Mouse (Mus musculus) lung, embryonic 15.5 days (tissue): ENCODE results near the gene Nelfe. TPM values are rescaled to one million over a fixed set of nuclear protein-coding genes. Genes with fewer than 3 reads are reported as not detected.

Source experiments
- ATAC-seq: fragments of 200-750 bp; cut with Nextera tagmentation; 2 replicates; pipeline ENCODE4 v1.8.0; 2017; ENCODE audit warnings: moderate number of reproducible peaks, borderline replicate concordance; ENCODE audit not compliant: low FRiP score, low TSS enrichment; ENCODE audit errors: extremely low read depth
- H3K27ac ChIP-seq: fragments of 300-500 bp; sonication (generic); 2 replicates; pipeline ENCODE4 v1.5.1; 2015; ENCODE audit warnings: moderate library complexity, mild to moderate bottlenecking, inconsistent platforms
- H3K27me3 ChIP-seq: fragments of 300-500 bp; sonication (generic); 2 replicates; pipeline ENCODE4 v1.6.1; 2015; ENCODE audit warnings: inconsistent platforms
- H3K36me3 ChIP-seq: fragments of 300-500 bp; sonication (generic); 2 replicates; pipeline ENCODE4 v1.6.1; 2015; ENCODE audit warnings: inconsistent platforms
- H3K4me1 ChIP-seq: fragments of 300-500 bp; sonication (generic); 2 replicates; pipeline ENCODE4 v1.6.1; 2015; ENCODE audit warnings: inconsistent platforms
- H3K4me2 ChIP-seq: fragments of 300-500 bp; sonication (generic); 2 replicates; pipeline ENCODE4 v1.6.1; 2015; ENCODE audit warnings: inconsistent platforms, mild to moderate bottlenecking, moderate library complexity
- H3K4me3 ChIP-seq: fragments of 300-500 bp; sonication (generic); 2 replicates; pipeline ENCODE4 v1.5.1; 2015; ENCODE audit warnings: mild to moderate bottlenecking, inconsistent platforms
- H3K9ac ChIP-seq: fragments of 300-500 bp; sonication (generic); 2 replicates; pipeline ENCODE4 v1.6.1; 2015; ENCODE audit warnings: inconsistent platforms
- H3K9me3 ChIP-seq: fragments of 300-500 bp; sonication (generic); 2 replicates; pipeline ENCODE4 v1.6.1; 2016; ENCODE audit warnings: inconsistent platforms
- WGBS: fragments of 180-500 bp; shearing (Covaris S2); methylation state at CpG from one replicate; pipeline ENCODE4 v1.1.7; 2015; 5-methylcytosine and 5-hydroxymethylcytosine counted together
- polyA plus RNA-seq: library from polyadenylated mRNA; unstranded; fragments of >200 nt; fragmentation: Nextera tagmentation; extraction: Ambion mirVana; gene quantifications from 2 replicates; pipeline ENCODE4 v1.2.1, GENCODE M21; 2015

The Nelfe gene
- polyA plus RNA-seq, 1 experiment from 2014 or later = 95.7 TPM

- no peak overlapping the region for H3K27ac ChIP-seq
- ATAC-seq = no peak
- no peaks in the 10 kb centered on the region for H3K9me3 ChIP-seq
- peak overlapping the region; percentile 94 for H3K4me2 ChIP-seq
- under 1% methylated on average over 25 of the region's 25 CpGs for WGBS
- H3K4me1 ChIP-seq = peaks cover 20% of the 10 kb centered on the region
- no peaks in the 10 kb centered on the region for H3K27me3 ChIP-seq
- peaks cover 58% of the 10 kb centered on the region for H3K36me3 ChIP-seq
- H3K9ac ChIP-seq = peak overlapping the region; percentile 83
- H3K4me3 ChIP-seq = peak overlapping the region; percentile 82
These were observed 430 bp downstream of the Nelfe start for GRCm38 (mm10) chr17:34850517-34851125.

GRCm38 (mm10) chr17:34853511-34853910 is 3.3 kb downstream of the Nelfe start:
- no peak overlapping the region for H3K4me3 ChIP-seq
- peaks cover 20% of the 10 kb centered on the region for H3K4me1 ChIP-seq
- 69% methylated on average over 8 of the region's 8 CpGs for WGBS
- H3K36me3 ChIP-seq = peaks cover 48% of the 10 kb centered on the region
- no peak overlapping the region for H3K27ac ChIP-seq
- H3K4me2 ChIP-seq = no peak overlapping the region
- H3K9me3 ChIP-seq = no peaks in the 10 kb centered on the region
- ATAC-seq = no peak
- H3K9ac ChIP-seq = no peak overlapping the region
- no peaks in the 10 kb centered on the region for H3K27me3 ChIP-seq

- no peaks in the 10 kb centered on the region for H3K9me3 ChIP-seq
- peaks cover 48% of the 10 kb centered on the region for H3K36me3 ChIP-seq
- no peak overlapping the region for H3K4me3 ChIP-seq
- no peak overlapping the region for H3K27ac ChIP-seq
- H3K4me2 ChIP-seq = no peak overlapping the region
- ATAC-seq = no peak
- no peaks in the 10 kb centered on the region for H3K27me3 ChIP-seq
- H3K4me1 ChIP-seq = peaks cover 13% of the 10 kb centered on the region
- WGBS = 67% methylated on average over 3 of the region's 3 CpGs
- H3K9ac ChIP-seq = no peak overlapping the region
These were observed 4.6 kb downstream of the Nelfe start for GRCm38 (mm10) chr17:34854761-34855160.

GRCm38 (mm10) chr17:34855825-34856224 is 5.6 kb downstream of the Nelfe start:
- no peak overlapping the region for H3K4me2 ChIP-seq
- ATAC-seq = no peak
- WGBS = 29% methylated on average over 3 of the region's 3 CpGs

GRCm38 (mm10) chr17:34858670-34859069 is 8.5 kb downstream of the Nelfe start:
- Histone ChIP-seq H3K9ac (no peak overlapping the region), H3K27ac (no peak overlapping the region), H3K9me3 (no peaks in the 10 kb centered on the region), H3K4me3 (no peak overlapping the region), H3K27me3 (no peaks in the 10 kb centered on the region), H3K36me3 (peaks cover 34% of the 10 kb centered on the region), H3K4me1 (no peaks in the 10 kb centered on the region), H3K4me2 (no peak overlapping the region)
- WGBS = 79% methylated on average over 4 of the region's 4 CpGs
- no peak for ATAC-seq

More at GRCm38 (mm10) chr17:34855825-34856224, 5.6 kb downstream of the Nelfe start:
- no peaks in the 10 kb centered on the region for H3K27me3 ChIP-seq
- H3K36me3 ChIP-seq = peaks cover 48% of the 10 kb centered on the region
- H3K4me1 ChIP-seq = peaks cover 10% of the 10 kb centered on the region
- no peaks in the 10 kb centered on the region for H3K9me3 ChIP-seq
- no peak overlapping the region for H3K27ac ChIP-seq
- no peak overlapping the region for H3K9ac ChIP-seq
- H3K4me3 ChIP-seq = no peak overlapping the region

GRCm38 (mm10) chr17:34860514-34860913 is 10.3 kb downstream of the Nelfe start:
- H3K4me1 ChIP-seq = no peaks in the 10 kb centered on the region
- no peaks in the 10 kb centered on the region for H3K9me3 ChIP-seq
- no peak for ATAC-seq
- H3K9ac ChIP-seq = no peak overlapping the region
- H3K27me3 ChIP-seq = no peaks in the 10 kb centered on the region
- no peak overlapping the region for H3K4me2 ChIP-seq
- H3K36me3 ChIP-seq = peaks cover 16% of the 10 kb centered on the region
- no peak overlapping the region for H3K4me3 ChIP-seq
- no peak overlapping the region for H3K27ac ChIP-seq
- 80% methylated on average over 9 of the region's 9 CpGs for WGBS

- no peak for ATAC-seq
- no peak overlapping the region for H3K4me2 ChIP-seq
- no peaks in the 10 kb centered on the region for H3K9me3 ChIP-seq
- peaks cover 3% of the 10 kb centered on the region for H3K36me3 ChIP-seq
- H3K4me1 ChIP-seq = no peaks in the 10 kb centered on the region
- H3K9ac ChIP-seq = no peak overlapping the region
- no peaks in the 10 kb centered on the region for H3K27me3 ChIP-seq
- H3K4me3 ChIP-seq = no peak overlapping the region
- 60% methylated on average over 13 of the region's 13 CpGs for WGBS
- no peak overlapping the region for H3K27ac ChIP-seq
These were observed 11.7 kb downstream of the Nelfe start for GRCm38 (mm10) chr17:34861704-34862415.

- Histone ChIP-seq H3K9me3 (no peaks in the 10 kb centered on the region), H3K27ac (no peak within 1 kb of the TSS), H3K4me1 (no peaks in the 10 kb centered on the region), H3K4me3 (no peak within 1 kb of the TSS), H3K27me3 (no peaks in the 10 kb centered on the region), H3K4me2 (no peak within 1 kb of the TSS), H3K9ac (no peak within 1 kb of the TSS), H3K36me3 (no peaks in the 10 kb centered on the region)
- WGBS = 52% methylated on average over 8 of the region's 8 CpGs
- ATAC-seq = no peak
These were observed 12.4 kb downstream of the Nelfe start, which contains the start of gene Cfb for GRCm38 (mm10) chr17:34862416-34863081. Cfb (minus strand) TSS chr17:34862518.

GRCm38 (mm10) chr17:34865981-34866380 is 15.8 kb downstream of the Nelfe start:
- ATAC-seq = no peak
- no peaks in the 10 kb centered on the region for H3K36me3 ChIP-seq
- H3K27me3 ChIP-seq = no peaks in the 10 kb centered on the region
- no peak overlapping the region for H3K4me2 ChIP-seq
- H3K9ac ChIP-seq = no peak overlapping the region
- WGBS = 51% methylated on average over 7 of the region's 7 CpGs
- no peak overlapping the region for H3K4me3 ChIP-seq
- H3K9me3 ChIP-seq = no peaks in the 10 kb centered on the region
- H3K4me1 ChIP-seq = no peaks in the 10 kb centered on the region
- no peak overlapping the region for H3K27ac ChIP-seq

- H3K4me3 ChIP-seq = no peak overlapping the region
- no peak for ATAC-seq
- 81% methylated on average over 6 of the region's 6 CpGs for WGBS
- no peak overlapping the region for H3K27ac ChIP-seq
- no peaks in the 10 kb centered on the region for H3K36me3 ChIP-seq
- no peaks in the 10 kb centered on the region for H3K4me1 ChIP-seq
- H3K9ac ChIP-seq = no peak overlapping the region
- no peaks in the 10 kb centered on the region for H3K27me3 ChIP-seq
- H3K4me2 ChIP-seq = no peak overlapping the region
- no peaks in the 10 kb centered on the region for H3K9me3 ChIP-seq
These were observed 24.1 kb downstream of the Nelfe start for GRCm38 (mm10) chr17:34874321-34874720.

- Histone ChIP-seq H3K27ac (no peak within 1 kb of the TSS), H3K36me3 (no peaks in the 10 kb centered on the region), H3K27me3 (no peaks in the 10 kb centered on the region), H3K9ac (no peak within 1 kb of the TSS), H3K4me1 (peaks cover 6% of the 10 kb centered on the region; the same call in 1 of the 2 replicates), H3K9me3 (no peaks in the 10 kb centered on the region), H3K4me3 (no peak within 1 kb of the TSS), H3K4me2 (no peak within 1 kb of the TSS)
- no peak for ATAC-seq
- WGBS = 52% methylated on average over 11 of the region's 11 CpGs
These were observed 29.2 kb downstream of the Nelfe start, which contains the start of gene Zbtb12 for GRCm38 (mm10) chr17:34879336-34879879. Zbtb12 (plus strand) TSS chr17:34879483.

GRCm38 (mm10) chr17:34881166-34881565 is 31.0 kb downstream of the Nelfe start:
- Histone ChIP-seq H3K9ac (no peak overlapping the region), H3K4me1 (peaks cover 6% of the 10 kb centered on the region; the same call in 1 of the 2 replicates), H3K4me3 (no peak overlapping the region), H3K27ac (no peak overlapping the region), H3K9me3 (no peaks in the 10 kb centered on the region), H3K4me2 (no peak overlapping the region), H3K36me3 (no peaks in the 10 kb centered on the region), H3K27me3 (no peaks in the 10 kb centered on the region)
- ATAC-seq = no peak
